Mouse (Mus musculus) neural tube, embryonic 15.5 days (tissue): Measurements from ENCODE around the gene Hist1h2ad. TPM values are rescaled to one million over a fixed set of nuclear protein-coding genes. Genes with fewer than 3 reads are reported as not detected.
A peak's percentile ranks its signal among the peaks of the same experiment; 100 is the strongest.
"Not testable (repeated sequence)": the region's sequence is repeated elsewhere in the genome, so short reads cannot be mapped to it uniquely, and the experiment has no call there.

Experiments used
- ATAC-seq: fragments of 200-750 bp; cut with Nextera tagmentation; 2 replicates; pipeline ENCODE4 v1.8.0; 2017; ENCODE audit warnings: mild to moderate bottlenecking, moderate TSS enrichment, moderate library complexity; ENCODE audit not compliant: low FRiP score
- H3K27ac ChIP-seq: fragments of 300-500 bp; sonication (generic); replicated peaks from 2 replicates; pipeline ENCODE4 v1.5.1; 2015; ENCODE audit warnings: mild to moderate bottlenecking, inconsistent platforms
- H3K27me3 ChIP-seq: fragments of 300-500 bp; sonication (generic); replicated peaks from 2 replicates; pipeline ENCODE4 v1.6.1; 2015; ENCODE audit warnings: inconsistent platforms
- H3K36me3 ChIP-seq: fragments of 300-500 bp; sonication (generic); 2 replicates; pipeline ENCODE4 v1.6.1; 2015; ENCODE audit warnings: inconsistent platforms
- H3K4me1 ChIP-seq: fragments of 300-500 bp; sonication (generic); 2 replicates; pipeline ENCODE4 v1.6.1; 2015; ENCODE audit warnings: inconsistent platforms
- H3K4me2 ChIP-seq: fragments of 300-500 bp; sonication (generic); 2 replicates; pipeline ENCODE4 v1.6.1; 2015; ENCODE audit warnings: inconsistent platforms, mild to moderate bottlenecking, moderate library complexity
- H3K4me3 ChIP-seq: fragments of 300-500 bp; sonication (generic); replicated peaks from 2 replicates; pipeline ENCODE4 v1.5.1; 2015; ENCODE audit warnings: mild to moderate bottlenecking, inconsistent platforms
- H3K9ac ChIP-seq: fragments of 300-500 bp; sonication (generic); replicated peaks from 2 replicates; pipeline ENCODE4 v1.6.1; 2015; ENCODE audit warnings: mild to moderate bottlenecking, inconsistent platforms
- H3K9me3 ChIP-seq: fragments of 300-500 bp; sonication (generic); replicated peaks from 2 replicates; pipeline ENCODE4 v1.6.1; 2016; ENCODE audit warnings: inconsistent platforms
- WGBS: fragments of 180-500 bp; shearing (Covaris S2); methylation state at CpG from one replicate; pipeline ENCODE4 v1.1.7; 2015; ENCODE audit warnings: mixed read lengths; 5-methylcytosine and 5-hydroxymethylcytosine counted together
- polyA plus RNA-seq: library from polyadenylated mRNA; unstranded; fragments of >200 nt; fragmentation: Nextera tagmentation; extraction: Ambion mirVana; gene quantifications from 2 replicates; pipeline ENCODE4 v1.2.1, GENCODE M21; 2015

Hist1h2ad gene
- polyA plus RNA-seq, 1 experiment from 2014 or later: not detected

DNA sequence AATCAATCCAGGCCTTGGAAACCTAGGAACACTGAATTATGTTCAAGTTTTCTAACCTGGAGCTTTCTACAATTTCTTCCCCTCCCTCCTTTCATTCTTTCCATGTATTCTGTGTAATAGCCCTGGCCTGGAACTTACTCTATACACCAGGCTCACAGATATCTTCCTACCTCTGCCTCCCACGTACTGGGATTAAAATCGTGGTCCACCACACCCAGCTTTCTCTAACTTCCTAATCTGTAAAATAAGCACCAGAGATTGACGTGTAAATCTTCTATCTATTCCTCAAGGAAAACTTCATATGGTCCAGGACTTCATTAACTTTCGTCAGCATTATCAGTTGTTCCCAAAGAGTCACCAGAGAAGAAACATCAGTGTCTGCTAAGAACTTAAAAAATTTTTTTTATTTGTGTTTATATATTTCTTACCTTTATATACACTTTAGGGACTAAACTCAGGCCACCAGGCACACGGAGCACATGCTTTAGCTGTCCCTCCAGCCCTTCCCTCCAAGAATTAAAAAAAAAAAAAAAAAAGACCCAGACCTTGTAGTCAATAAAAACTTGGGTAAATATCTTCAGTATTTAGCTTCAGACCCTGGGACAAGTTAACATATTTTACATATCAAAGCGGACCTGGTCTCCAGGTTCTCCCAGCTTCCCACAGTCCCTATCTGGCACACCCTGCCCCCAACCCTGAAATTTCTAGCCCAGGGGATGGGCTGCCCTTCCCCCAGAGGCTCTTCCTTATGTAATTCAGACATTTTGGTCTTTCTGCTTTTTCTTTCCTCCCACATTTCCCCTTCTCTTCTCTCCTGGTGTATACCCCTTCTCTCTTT is 8.3 kb downstream of the Hist1h2ad start:
- Histone ChIP-seq H3K27ac (peak overlapping the region; percentile 81), H3K36me3 (no peaks in the 10 kb centered on the region), H3K9me3 (no peaks in the 10 kb centered on the region), H3K4me1 (peaks cover 31% of the 10 kb centered on the region), H3K9ac (peak overlapping the region; percentile 49), H3K4me2 (peak overlapping the region; percentile 73), H3K27me3 (no peaks in the 10 kb centered on the region), H3K4me3 (peak overlapping the region; percentile 50)
- ATAC-seq: no peak
- 6% methylated on average over 6 of the region's 6 CpGs for WGBS

DNA sequence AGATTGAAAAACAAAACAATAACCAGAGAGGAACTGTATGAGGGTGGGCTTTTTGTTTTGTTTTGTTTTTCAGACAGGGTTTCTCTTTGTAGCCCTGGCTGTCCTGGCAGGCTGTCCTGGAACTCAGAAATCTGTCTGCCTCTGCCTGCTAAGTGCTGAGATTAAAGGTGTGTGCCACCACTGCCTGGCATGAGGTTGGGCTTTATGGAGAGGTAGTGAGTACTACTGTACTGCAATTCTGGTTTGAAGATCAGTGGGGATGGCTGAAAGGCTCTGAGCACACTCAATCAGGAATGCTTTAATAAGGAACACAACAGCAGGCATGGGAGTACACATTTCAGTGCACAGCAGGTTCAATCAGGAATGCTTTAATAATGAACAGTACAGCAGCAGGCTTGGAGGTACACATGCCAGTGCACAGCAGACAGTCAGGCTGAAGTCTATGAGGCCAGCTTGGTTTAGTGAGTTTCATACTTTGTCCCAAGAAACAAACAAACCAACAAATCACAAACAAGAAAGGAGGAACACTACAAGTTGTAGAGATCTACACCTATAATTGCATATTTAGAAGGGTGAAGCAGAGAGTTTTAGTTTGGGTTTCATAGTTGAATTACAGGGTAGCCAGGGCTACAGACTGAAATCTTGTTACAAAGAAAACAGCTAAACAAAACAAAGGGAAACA is 9.3 kb downstream of the Hist1h2ad start:
- ATAC-seq: no peak
- Histone ChIP-seq H3K4me2 (no peak overlapping the region), H3K36me3 (no peaks in the 10 kb centered on the region), H3K27ac (no peak overlapping the region), H3K27me3 (no peaks in the 10 kb centered on the region), H3K4me3 (no peak overlapping the region), H3K9ac (no peak overlapping the region), H3K4me1 (peaks cover 31% of the 10 kb centered on the region), H3K9me3 (no peaks in the 10 kb centered on the region)

GRCm38 (mm10) chr13:23584331-23584730 is 10.2 kb downstream of the Hist1h2ad start:
- H3K27me3 ChIP-seq: no peaks in the 10 kb centered on the region
- peaks cover 31% of the 10 kb centered on the region for H3K4me1 ChIP-seq
- H3K9me3 ChIP-seq: no peaks in the 10 kb centered on the region
- peak overlapping the region; percentile 87 for H3K4me2 ChIP-seq
- peak overlapping the region; percentile 61 for H3K9ac ChIP-seq
- ATAC-seq: no peak
- H3K4me3 ChIP-seq: peak overlapping the region; percentile 47
- H3K36me3 ChIP-seq: no peaks in the 10 kb centered on the region
- H3K27ac ChIP-seq: peak overlapping the region; percentile 90

GRCm38 (mm10) chr13:23585029-23585441 is 10.9 kb downstream of the Hist1h2ad start:
- Histone ChIP-seq H3K4me1 (peaks cover 31% of the 10 kb centered on the region), H3K36me3 (no peaks in the 10 kb centered on the region), H3K4me3 (peak overlapping the region; percentile 47), H3K27ac (peak overlapping the region; percentile 90), H3K4me2 (peak overlapping the region; percentile 87), H3K9ac (peak overlapping the region; percentile 61), H3K9me3 (no peaks in the 10 kb centered on the region), H3K27me3 (no peaks in the 10 kb centered on the region)
- WGBS: under 1% methylated on average over 21 of the region's 21 CpGs
- ATAC-seq: peak; percentile 23; the same call in 1 of the 2 replicates

DNA sequence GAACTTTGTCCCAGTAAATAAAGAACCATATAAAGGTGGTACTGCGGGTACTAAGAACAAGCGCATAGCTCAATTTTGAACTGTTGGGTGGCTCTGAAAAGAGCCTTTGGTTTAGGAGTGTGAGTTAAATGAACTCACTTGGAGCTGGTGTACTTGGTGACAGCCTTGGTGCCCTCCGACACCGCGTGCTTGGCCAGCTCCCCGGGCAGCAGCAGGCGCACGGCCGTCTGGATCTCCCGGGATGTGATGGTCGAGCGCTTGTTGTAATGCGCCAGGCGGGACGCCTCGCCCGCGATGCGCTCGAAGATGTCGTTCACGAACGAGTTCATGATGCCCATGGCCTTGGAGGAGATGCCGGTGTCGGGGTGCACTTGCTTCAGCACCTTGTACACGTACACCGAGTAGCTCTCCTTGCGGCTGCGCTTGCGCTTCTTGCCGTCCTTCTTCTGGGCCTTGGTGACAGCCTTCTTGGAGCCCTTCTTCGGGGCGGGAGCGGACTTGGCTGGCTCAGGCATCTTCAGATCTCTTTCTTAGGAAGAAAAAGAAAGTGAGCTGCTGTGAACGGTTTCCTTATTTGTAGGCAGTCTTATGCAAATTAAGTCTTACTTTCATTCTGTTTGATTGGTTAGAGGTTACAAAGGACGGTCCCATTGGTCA is 11.4 kb downstream of the Hist1h2ad start:
- Histone ChIP-seq H3K9ac (peak overlapping the region; percentile 61), H3K4me1 (peaks cover 31% of the 10 kb centered on the region), H3K4me3 (peak overlapping the region; percentile 47), H3K4me2 (peak overlapping the region; percentile 87), H3K27ac (peak overlapping the region; percentile 90)
- not testable (repeated sequence) for H3K36me3 ChIP-seq, H3K27me3 ChIP-seq, H3K9me3 ChIP-seq
- WGBS: under 1% methylated on average over 26 of the region's 36 CpGs
- ATAC-seq: peak; percentile 92

GRCm38 (mm10) chr13:23586099-23586939 is 12.1 kb downstream of the Hist1h2ad start:
- Histone ChIP-seq H3K27me3 (no peaks in the 10 kb centered on the region), H3K36me3 (no peaks in the 10 kb centered on the region), H3K9ac (peak overlapping the region; percentile 21), H3K4me1 (peaks cover 31% of the 10 kb centered on the region), H3K4me3 (peak overlapping the region; percentile 31), H3K9me3 (no peaks in the 10 kb centered on the region), H3K4me2 (peak overlapping the region; percentile 87), H3K27ac (peak overlapping the region; percentile 90)
- WGBS: under 1% methylated on average over 22 of the region's 22 CpGs
- no peak for ATAC-seq

DNA sequence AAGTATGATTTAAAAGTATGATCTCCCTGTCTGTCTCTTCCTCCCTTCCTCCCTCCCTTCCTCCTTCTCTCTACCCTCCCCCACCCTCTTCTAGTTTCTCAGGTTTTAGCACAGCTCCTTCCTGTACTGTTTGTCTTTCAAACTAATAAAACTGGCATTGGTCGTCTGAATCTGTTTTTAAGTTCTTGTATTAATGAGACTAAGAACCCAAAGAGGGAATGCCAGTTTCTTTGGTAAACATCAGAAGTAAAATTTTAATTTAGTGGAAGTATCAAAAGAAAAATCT is 12.7 kb downstream of the Hist1h2ad start:
- peak overlapping the region; percentile 87 for H3K4me2 ChIP-seq
- peaks cover 28% of the 10 kb centered on the region for H3K4me1 ChIP-seq
- peak overlapping the region; percentile 21; the same call in 1 of the 2 replicates for H3K9ac ChIP-seq
- H3K27me3 ChIP-seq: no peaks in the 10 kb centered on the region
- H3K27ac ChIP-seq: peak overlapping the region; percentile 74
- no peak for ATAC-seq
- WGBS: 3% methylated on average over 1 of the region's 1 CpGs
- peak overlapping the region; percentile 31 for H3K4me3 ChIP-seq
- H3K36me3 ChIP-seq: no peaks in the 10 kb centered on the region
- H3K9me3 ChIP-seq: no peaks in the 10 kb centered on the region

GRCm38 (mm10) chr13:23591206-23591605 is 17.0 kb downstream of the Hist1h2ad start:
- no peaks in the 10 kb centered on the region for H3K27me3 ChIP-seq
- H3K36me3 ChIP-seq: no peaks in the 10 kb centered on the region
- ATAC-seq: no peak
- H3K4me3 ChIP-seq: no peak overlapping the region
- H3K4me1 ChIP-seq: peaks cover 7% of the 10 kb centered on the region
- 97% methylated on average over 7 of the region's 7 CpGs for WGBS
- no peak overlapping the region for H3K27ac ChIP-seq
- no peak overlapping the region for H3K4me2 ChIP-seq
- no peak overlapping the region for H3K9ac ChIP-seq
- no peaks in the 10 kb centered on the region for H3K9me3 ChIP-seq

- not testable (repeated sequence) for H3K36me3 ChIP-seq, H3K9me3 ChIP-seq, H3K4me3 ChIP-seq, H3K27me3 ChIP-seq, ATAC-seq, H3K9ac ChIP-seq, H3K27ac ChIP-seq, H3K4me2 ChIP-seq, H3K4me1 ChIP-seq
- whole genome bisulfite sequencing: 85% methylated on average over 7 of the region's 7 CpGs
Measured at GRCm38 (mm10) chr13:23591886-23592285, 17.7 kb downstream of the Hist1h2ad start.

GRCm38 (mm10) chr13:23592614-23593013 is 18.4 kb downstream of the Hist1h2ad start:
- Histone ChIP-seq H3K27me3 (no peaks in the 10 kb centered on the region), H3K36me3 (no peaks in the 10 kb centered on the region), H3K4me1 (no peaks in the 10 kb centered on the region), H3K9ac (no peak overlapping the region), H3K4me3 (no peak overlapping the region), H3K27ac (no peak overlapping the region), H3K4me2 (no peak overlapping the region), H3K9me3 (no peaks in the 10 kb centered on the region)
- no peak for ATAC-seq
- WGBS: 92% methylated on average over 7 of the region's 7 CpGs

DNA sequence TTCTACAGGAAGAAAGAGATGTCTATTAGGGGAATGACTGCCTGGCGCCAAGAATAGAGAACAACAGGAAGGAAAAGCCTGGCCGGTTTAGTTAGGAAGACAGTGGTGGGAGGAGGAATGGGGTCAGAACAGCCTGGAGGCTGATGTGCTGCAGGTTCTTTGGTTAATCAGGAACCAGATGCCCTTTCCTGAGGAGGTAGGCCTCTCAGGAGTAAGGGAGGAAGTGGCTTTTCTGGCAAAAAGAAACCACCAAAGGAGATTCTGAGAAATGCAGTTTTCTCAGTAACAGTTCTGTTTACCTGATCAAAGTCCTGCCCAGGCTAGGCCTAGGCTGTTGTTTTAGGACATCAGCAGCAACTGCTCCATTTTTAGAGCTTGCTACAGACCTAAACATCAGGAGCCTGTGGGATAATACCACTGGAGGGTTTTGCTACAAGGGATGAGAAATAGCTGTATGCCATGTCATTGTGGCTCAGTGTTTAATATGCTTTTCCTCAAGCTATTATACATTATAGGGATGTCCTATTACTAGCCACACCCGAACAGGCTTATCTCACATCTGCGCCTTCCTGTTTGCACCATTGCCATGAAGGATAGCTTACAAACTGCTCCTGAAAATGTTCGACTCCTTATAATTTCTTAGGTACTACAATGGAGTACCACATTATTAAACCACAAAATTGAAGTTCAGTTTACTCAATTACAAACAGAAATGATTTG is 19.0 kb downstream of the Hist1h2ad start:
- no peak overlapping the region for H3K9ac ChIP-seq
- 90% methylated on average over 5 of the region's 5 CpGs for WGBS
- no peaks in the 10 kb centered on the region for H3K36me3 ChIP-seq
- no peak overlapping the region for H3K27ac ChIP-seq
- H3K27me3 ChIP-seq: no peaks in the 10 kb centered on the region
- H3K4me2 ChIP-seq: no peak overlapping the region
- H3K4me3 ChIP-seq: no peak overlapping the region
- ATAC-seq: no peak
- no peaks in the 10 kb centered on the region for H3K4me1 ChIP-seq
- no peaks in the 10 kb centered on the region for H3K9me3 ChIP-seq
